Mouse (Mus musculus) C2C12 (cell line): Measurements from ENCODE around the gene Glt28d2.

Source experiments
- CEBPB ChIP-seq: IDR thresholded peaks from one replicate; pipeline ENCODE4 v1.6.1; 2011; ENCODE audit warnings: low read depth, mild to moderate bottlenecking, control low read depth, moderate library complexity
- CTCF ChIP-seq: IDR thresholded peaks from one replicate; pipeline ENCODE4 v1.5.1; 2011; ENCODE audit not compliant: control insufficient read depth, insufficient read depth, insufficient read length
- MYOD1 ChIP-seq: IDR thresholded peaks from one replicate; pipeline ENCODE4 v1.6.1; 2011; ENCODE audit warnings: low read depth; ENCODE audit not compliant: control insufficient read depth, insufficient read length
- MYOG ChIP-seq: IDR thresholded peaks from one replicate; pipeline ENCODE4 v1.6.1; 2011; ENCODE audit not compliant: control insufficient read depth, insufficient read length; ENCODE audit errors: extremely low read depth
- USF1 ChIP-seq: IDR thresholded peaks from one replicate; pipeline ENCODE4 v1.6.1; 2011; ENCODE audit warnings: low read depth, mild to moderate bottlenecking, control low read depth, moderate library complexity

GRCm38 (mm10) chr3:85855043-85855442 is 32.3 kb downstream of the Glt28d2 start:
- no peak for TF ChIP-seq CTCF
- no peak for TF ChIP-seq USF1
- no peak for TF ChIP-seq CEBPB
- no peak for TF ChIP-seq MYOD1
- no peak for TF ChIP-seq MYOG
